Mouse (Mus musculus) right cerebral cortex, postnatal 10 days (tissue): ENCODE results near the gene Bzw2.

Source experiments
- DNase-seq, 2 experiments: peaks; one replicate each; pipeline ENCODE4 v3.0.0; 2021; ENCODE audit warnings: low spot score in 2 of 2

Gene Bzw2

GRCm38 (mm10) chr12:36135409-36135808 is 22.5 kb downstream of the Bzw2 start:
- DNase-seq: no peak

- DNase-seq: no peak
These were observed 23.8 kb downstream of the Bzw2 start for GRCm38 (mm10) chr12:36134111-36134510.

- DNase-seq: no peak
These were observed 24.3 kb downstream of the Bzw2 start for GRCm38 (mm10) chr12:36133547-36133946.

- DNase-seq: no peak
These were observed 25.2 kb downstream of the Bzw2 start for GRCm38 (mm10) chr12:36132668-36133067.

- no peak for DNase-seq
These were observed 25.6 kb downstream of the Bzw2 start for GRCm38 (mm10) chr12:36132254-36132653.

- DNase-seq: no peak
These were observed 28.1 kb downstream of the Bzw2 start for GRCm38 (mm10) chr12:36129826-36130225.

GRCm38 (mm10) chr12:36126049-36126448 is 31.8 kb downstream of the Bzw2 start:
- DNase-seq: no peak

GRCm38 (mm10) chr12:36119244-36119643 is 38.6 kb downstream of the Bzw2 start:
- DNase-seq: no peak

GRCm38 (mm10) chr12:36117161-36117560 is 40.7 kb downstream of the Bzw2 start:
- no peak for DNase-seq

- DNase-seq: no peak
These were observed 45.8 kb downstream of the Bzw2 start for GRCm38 (mm10) chr12:36112081-36112480.

- peak in 1 of 2 experiments; percentile 42 for DNase-seq
These were observed 46.8 kb downstream of the Bzw2 start for GRCm38 (mm10) chr12:36111110-36111509.

- peak; percentile 31 to 45 for DNase-seq
These were observed 47.4 kb downstream of the Bzw2 start for GRCm38 (mm10) chr12:36110457-36110856.

GRCm38 (mm10) chr12:36108442-36108841 is 49.4 kb downstream of the Bzw2 start:
- no peak for DNase-seq

GRCm38 (mm10) chr12:36103592-36103910 is 54.3 kb downstream of the Bzw2 start:
- peak in 1 of 2 experiments; percentile 39 for DNase-seq

GRCm38 (mm10) chr12:36102733-36103591 is 54.9 kb downstream of the Bzw2 start:
- DNase-seq: peak in 1 of 2 experiments; percentile 50

- DNase-seq: peak; percentile 51 to 65
These were observed 62.5 kb downstream of the Bzw2 start for GRCm38 (mm10) chr12:36095371-36095880.

GRCm38 (mm10) chr12:36093081-36093670 is 64.7 kb downstream of the Bzw2 start:
- peak; percentile 28 to 62 for DNase-seq

- DNase-seq: no peak
These were observed 65.9 kb downstream of the Bzw2 start for GRCm38 (mm10) chr12:36091964-36092363.

GRCm38 (mm10) chr12:36089221-36089620 is 68.7 kb downstream of the Bzw2 start:
- DNase-seq: peak; percentile 33 to 45

GRCm38 (mm10) chr12:36088804-36089203 is 69.1 kb downstream of the Bzw2 start:
- no peak for DNase-seq

- DNase-seq: no peak
These were observed 72.5 kb downstream of the Bzw2 start for GRCm38 (mm10) chr12:36085380-36085779.

- no peak for DNase-seq
These were observed 79.6 kb downstream of the Bzw2 start for GRCm38 (mm10) chr12:36078101-36078899.
